Mouse (Mus musculus) c-Kit-positive CD71-positive TER-119-negative erythroid progenitor cells, embryonic 14.5 days (primary cell): ENCODE results near the gene Cdiptos.

ENCODE experiments used
- DNase-seq: peaks from one replicate; pipeline ENCODE4 v3.0.0-alpha.2; 2013; ENCODE audit warnings: low read depth

Gene Cdiptos

DNA sequence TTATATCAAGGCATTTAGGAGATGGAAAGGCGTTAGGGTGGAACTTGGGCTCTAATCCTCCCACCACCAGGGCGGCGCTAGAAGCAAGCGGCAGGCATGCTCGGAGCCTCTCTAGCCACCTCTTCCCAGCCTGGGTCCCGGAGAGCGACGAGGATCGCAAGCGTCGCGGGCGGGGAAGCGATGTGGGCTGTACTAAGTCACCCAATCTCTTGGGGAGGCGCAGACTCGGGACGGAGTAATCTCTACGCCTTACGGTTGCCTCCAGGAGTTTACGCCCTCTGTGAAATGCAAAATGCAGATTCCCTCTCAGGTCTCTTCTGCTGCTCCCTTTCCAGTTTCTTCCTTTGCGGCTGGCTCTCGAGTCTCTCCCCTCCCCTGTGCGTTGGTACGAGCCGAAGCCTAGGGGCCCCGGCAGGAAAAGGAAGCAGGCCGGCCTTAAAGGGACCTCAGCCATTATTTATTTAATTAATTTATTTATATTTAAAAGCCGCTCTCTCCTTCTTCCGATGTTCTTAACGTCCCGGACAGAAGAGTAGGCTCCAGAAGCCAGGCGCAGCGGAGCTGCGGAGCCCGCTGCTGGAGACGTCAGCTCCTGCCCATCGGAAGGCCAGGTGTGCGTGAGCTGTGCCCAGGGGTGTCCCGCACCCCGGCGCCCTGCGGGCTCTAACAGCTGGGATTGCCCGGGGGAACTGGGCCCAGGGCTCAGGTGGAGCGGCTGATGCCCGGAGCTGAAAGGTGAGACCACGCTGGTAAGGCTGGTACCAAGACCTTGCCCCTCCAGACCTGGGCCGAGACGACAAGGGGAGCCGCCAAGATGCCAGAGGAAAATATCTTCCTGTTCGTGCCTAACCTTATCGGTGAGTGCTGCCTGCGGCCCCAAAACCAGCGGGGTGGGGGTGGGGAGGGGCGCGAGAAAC lies at the start of gene Cdiptos:
Cdiptos (minus strand) TSS at position 149 of the 917 bp plus-strand sequence.
- DNase-seq: peak; percentile 96

DNA sequence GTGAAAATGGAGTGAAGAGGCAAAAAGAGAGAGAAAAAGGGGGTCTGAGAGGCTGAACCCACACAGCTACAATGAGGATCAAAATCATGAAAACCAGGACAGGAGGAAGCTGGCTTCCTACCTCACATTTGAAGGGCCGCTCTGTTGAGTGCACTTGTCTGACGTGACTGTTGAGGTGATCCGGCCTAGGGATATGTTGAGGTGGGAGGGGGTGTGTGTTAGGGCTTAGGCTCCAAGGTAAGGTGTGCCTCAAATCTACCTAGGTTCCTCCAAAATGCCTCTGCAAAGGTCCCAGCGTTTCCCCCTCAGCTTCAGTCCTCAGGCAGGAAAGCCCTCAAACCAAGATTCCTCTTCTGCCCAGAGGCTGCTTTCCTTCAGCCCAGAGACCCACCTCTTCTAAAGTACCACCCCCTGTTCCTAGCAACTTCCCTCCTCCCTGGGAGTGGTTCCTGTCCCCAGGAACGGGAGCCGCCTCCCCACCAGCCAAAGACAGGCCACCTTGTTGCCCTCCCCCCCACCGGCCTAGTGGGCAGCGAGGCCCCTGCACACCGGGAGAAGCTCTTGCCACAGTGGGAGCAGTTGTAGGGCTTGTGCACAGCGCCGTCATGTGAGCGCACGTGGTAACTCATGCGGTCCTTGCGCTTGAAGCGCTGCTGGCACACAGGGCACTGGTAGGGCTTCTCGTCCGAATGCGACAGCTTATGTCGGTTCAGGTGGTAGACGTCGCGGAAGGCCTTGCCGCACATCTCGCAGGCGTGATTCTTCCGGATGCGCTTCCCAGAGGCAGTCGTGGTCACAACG lies 49.1 kb upstream of the Cdiptos start:
- DNase-seq: peak; percentile 66

DNA sequence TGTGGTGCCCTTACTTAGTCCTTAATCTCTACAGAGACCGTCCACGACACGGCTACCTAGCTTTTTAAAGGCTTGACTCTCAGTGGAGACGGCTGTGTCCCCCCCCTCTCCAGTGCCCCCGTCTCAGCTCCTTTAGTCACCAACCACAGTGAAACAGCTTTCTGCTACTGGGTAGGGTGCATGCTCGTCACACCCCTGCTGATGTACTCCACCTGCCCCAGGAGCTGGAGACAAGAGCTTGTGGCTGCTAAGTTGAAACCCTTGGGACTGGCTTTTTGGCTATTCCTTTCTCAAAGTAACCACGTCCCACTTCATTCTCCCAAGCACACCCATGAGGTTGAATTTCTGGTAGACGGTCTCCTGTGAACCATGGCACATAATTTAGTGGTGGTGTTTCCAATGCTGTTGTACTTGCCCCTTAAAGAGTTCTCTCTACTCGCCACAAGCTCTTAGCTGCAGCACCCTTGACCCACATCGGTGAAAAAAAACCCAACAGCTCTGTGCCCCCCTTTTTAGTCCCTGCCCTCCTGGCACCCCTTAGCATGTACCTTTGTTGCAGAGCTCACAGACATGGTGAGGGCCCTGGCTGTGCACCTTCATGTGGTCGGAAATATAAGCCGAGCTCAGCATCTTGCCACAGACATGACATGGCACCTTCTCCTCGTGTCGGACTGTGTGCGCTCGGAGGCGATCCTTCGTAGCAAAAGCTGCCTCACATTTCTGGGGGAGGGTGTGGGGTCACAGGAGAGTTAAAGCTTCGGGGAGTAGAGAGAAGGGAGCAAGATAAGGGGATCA lies 48.2 kb upstream of the Cdiptos start:
- no peak for DNase-seq

DNA sequence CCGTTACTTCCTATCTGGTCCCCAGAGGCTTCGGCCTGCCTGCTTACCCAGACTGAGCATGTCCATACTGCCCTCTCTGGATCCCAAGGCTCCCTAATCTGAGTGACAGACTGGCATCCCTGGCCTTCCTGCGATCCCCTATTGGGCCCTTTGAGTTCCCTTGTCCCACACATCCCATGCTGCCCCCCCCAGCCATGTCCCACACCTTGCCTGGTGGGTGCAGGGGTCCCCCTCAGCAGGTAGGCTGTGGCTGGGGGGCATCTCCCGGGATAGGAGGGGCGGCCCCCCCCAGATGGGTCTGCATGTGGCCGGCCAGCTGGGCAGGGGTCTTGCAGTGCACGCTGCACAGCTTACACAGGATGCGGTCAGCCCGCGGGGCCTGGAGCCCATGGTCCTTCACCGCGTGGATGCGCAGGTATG lies 47.4 kb upstream of the Cdiptos start:
- DNase-seq: no peak

DNA sequence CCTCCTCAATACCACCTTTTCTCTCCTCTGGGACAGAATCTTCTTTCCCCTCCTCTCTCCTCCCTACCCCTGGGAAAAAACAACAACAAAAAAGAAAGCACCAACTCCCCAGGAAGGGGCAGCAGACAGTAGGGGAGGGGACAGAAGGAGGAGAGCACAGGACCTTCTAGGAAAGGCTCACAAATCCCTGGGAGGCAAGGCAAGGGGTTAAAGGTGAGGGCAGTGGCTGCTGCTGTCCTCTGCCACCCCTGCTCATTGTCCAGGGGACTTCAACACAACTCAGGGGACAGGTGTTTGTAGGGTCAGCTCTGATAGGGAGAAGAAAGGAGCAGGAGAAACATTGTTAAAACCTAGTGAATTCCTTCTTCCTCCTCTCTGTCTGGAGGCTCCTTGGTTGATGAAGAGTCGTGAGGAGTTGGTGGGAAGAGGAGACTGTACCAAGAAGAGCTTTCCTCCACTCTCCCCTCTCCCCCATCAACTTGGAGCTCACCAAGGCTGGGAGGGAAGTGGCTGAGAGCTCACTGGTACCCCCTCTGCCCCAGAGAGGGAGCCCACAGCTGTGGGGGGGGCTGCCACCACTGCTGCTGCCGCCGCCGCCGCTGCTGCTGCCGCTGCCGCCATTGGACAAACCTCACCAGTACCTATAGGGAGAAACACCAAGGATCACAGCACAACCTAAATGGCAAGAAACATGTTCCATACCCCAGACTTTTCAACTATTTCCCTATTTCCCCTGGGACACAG lies 46.8 kb upstream of the Cdiptos start:
- no peak for DNase-seq

DNA sequence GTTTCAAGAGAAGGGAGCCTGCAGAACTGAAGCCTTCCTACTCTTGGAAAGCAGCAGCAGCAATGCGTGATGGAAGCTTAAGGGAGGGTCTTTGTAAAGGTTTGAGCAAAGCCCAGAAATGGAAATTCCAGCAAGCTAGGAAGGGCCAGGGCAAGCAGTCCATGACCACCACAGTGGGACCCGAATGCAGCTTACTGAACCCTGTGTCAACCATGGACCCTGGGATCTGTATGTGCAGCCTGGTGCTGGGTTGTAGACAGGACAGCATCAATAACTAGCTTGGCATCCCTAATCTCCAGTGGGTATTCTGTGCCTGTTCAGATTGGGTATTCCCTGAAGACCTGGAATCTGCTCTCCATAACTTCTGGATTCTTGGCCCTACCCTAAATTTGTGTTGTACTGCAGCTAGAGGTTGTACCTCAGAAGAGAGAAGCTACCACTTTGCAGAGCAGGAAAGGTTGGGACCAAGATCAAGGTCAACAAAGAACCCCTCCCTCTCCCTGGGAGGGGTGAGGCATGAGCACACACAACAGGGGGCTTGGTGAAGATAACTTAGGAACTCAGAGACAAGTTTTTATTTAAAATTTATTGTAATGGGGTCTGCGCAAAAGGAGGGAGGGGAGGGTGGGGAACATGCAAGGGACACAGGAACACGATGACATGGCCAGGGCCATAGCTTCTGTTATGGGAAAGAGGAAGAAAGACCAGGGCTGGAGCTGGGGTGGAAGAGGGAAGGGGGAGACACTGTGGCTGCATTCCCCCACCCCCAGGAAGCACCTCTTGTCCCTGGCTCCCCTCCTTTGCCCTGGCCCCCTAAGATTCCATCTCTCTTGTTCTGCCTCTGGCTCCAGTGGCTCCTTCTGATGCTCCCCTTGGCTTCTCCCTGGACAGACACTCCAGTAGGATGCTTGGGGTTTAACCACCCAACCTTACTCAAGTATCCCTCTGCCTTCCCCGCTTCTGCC lies 45.9 kb upstream of the Cdiptos start:
- no peak for DNase-seq

DNA sequence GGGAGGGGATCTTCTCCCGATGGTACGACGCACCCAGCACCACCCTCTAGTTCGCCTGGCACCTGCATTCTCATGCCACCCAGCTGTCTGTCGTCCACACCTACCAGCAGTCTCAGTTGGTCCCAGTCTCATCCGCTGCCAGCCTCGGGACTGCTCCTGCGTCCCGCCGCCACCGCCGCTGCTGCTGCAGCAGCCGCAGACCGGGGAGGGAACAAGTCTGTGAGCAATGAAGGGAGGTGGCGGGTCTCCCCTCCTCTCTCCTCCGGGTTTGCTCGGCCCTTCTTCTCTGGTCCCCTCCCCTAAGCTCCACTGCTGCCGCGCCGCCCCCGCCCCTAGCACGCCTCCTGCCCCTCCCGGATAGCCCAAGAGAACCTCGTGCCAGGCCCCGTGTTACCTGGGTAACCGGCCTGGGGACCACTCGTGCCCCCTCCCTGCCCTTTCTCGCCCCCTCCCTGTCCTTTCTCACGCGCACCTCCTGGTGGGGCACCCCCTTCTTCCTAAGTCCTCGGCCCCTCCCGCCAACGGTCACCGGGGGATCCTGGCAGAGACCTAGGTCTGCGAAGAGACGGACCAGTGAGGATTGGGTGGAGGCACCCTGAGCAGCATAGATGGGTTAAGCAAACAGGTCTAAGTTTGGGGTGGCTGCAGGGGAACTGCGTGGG lies 45.1 kb upstream of the Cdiptos start, which contains the start of the genes Gm42742 and Prrt2:
Gm42742 (minus strand) TSS at position 197 of the 662 bp plus-strand sequence.
Prrt2 (minus strand) TSS at position 311 of the 662 bp plus-strand sequence.
- no peak for DNase-seq

DNA sequence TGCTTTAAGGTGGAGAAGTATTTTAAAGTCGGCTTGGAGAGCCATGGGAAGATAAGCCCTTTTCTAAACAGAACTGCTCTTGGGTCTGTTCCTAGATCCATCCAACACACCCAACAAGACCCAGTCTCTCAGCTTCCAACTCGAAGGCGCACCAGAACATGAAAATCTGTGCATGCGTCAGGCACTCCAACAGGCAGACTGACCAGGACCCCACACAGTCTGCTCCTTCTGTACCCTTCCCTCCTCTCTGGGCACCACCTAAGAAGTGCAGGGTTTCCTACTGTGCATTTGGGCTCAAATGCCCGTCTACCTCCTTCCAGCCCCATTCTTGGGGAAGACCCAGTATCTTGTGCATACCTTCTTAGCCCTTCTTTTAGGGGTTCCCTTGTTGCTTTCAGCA lies 44.6 kb upstream of the Cdiptos start:
- DNase-seq: no peak

DNA sequence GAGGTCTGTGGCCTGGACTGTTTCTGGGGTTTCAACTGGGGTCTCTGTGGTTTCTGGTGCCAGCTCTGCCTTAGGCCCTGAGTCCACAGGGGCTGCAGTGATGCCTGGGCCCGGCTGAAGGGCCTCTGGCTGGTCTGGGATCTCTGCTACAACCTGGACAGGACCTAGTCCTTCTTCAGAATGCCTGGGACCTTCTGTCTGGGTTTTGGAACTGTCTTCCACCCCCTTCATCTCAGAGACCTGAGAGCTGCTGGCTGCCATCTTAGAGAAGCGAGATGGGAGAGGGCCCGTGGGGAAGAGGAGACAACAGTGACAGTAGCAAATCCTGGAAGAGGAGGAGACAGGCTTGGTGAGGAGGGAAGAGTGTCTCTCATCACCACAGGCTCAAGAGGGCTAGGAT lies 44.1 kb upstream of the Cdiptos start:
- no peak for DNase-seq

DNA sequence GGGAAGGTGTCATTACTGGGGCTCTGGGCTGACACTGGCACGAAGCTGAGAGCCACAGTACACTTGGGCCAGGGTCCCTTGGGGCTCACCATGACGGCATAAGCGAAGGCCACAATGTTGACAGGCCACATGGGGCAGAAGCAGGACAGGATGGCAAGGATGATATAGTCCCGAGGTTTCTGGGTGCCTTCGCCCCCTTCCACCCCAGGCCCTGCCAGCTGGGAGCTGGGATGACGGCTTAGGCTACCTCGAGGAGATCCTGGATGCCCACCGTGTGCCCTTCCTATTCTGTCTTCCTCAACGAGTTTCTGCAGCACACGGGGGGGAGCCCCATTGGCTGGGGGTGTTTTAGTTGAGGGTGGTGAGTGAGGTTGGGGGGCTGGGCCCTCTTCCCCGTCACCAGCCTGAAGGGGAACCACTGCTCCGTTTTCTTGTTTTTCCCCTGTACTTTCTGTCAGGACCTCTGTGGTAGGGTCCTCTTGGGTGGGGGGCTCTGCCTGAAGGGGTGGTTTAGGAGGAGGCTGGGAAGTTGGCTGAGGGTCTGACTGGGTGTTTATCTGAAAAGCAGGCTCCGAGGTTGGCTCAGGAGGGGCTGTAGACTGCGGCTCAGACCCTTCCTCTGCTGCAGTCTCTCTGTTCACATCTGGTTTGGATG lies 43.5 kb upstream of the Cdiptos start:
- DNase-seq: no peak

DNA sequence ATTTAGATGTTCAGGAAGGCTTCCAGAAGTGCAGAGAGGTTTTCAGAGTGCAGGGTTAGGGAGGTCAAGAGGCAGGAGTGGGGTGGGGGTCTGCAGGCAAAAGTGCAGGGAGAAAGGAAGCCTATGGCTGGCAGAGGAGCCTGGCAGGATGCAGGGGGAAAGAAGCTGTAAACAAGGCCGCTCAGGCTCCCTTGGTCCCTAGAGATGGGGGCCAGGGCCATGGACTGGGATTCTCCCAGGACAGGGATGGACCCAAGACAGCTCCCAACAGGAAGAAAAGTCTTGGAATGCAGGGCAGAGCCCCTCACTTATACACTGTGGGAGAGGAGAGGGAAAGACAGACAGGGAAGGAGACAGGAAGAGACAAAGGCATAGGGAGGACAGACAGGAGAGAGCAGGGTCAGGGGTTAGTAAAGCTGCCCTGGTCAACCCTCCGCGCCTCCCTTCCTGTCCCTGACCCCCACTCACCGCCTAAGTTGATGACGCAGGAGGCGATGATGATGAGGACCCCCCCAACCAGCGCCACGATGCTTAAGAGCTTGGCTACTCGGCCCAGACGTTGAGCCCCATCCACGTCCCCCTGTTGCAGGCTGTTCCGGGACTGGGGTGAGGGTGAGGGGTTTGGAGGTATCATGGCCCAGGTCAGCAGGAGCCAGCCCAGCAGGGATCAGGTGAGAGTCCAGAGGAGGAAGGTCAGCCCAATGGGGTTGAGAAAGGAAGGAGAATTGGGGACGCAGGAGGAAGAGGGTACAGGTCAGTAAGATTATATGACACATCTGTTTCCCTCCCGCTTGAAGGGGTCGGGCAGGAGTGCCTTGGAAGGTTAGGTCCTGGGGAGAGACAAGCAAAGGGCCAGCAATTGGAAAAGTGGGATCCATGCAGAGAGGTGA lies 42.8 kb upstream of the Cdiptos start:
- DNase-seq: no peak

DNA sequence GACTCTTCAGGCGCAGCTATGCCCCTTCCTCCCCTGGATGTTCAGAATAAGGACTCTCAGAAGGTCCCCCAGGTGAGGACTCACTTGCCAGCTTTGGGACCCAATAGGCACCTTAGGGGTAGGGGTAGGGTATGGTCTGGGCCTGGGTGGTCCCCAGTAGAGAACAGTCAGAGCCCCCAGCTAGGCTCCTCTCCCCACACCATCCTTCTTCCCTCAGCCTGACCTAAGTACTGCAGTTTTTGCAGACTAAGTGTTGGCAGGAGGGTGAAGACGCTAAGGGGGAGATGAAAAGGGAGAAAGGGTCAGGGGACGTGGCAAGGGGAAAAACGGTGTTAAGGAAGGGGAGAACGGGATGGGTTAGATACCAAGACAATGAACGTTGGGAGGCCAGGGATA lies 42.0 kb upstream of the Cdiptos start:
- DNase-seq: no peak

DNA sequence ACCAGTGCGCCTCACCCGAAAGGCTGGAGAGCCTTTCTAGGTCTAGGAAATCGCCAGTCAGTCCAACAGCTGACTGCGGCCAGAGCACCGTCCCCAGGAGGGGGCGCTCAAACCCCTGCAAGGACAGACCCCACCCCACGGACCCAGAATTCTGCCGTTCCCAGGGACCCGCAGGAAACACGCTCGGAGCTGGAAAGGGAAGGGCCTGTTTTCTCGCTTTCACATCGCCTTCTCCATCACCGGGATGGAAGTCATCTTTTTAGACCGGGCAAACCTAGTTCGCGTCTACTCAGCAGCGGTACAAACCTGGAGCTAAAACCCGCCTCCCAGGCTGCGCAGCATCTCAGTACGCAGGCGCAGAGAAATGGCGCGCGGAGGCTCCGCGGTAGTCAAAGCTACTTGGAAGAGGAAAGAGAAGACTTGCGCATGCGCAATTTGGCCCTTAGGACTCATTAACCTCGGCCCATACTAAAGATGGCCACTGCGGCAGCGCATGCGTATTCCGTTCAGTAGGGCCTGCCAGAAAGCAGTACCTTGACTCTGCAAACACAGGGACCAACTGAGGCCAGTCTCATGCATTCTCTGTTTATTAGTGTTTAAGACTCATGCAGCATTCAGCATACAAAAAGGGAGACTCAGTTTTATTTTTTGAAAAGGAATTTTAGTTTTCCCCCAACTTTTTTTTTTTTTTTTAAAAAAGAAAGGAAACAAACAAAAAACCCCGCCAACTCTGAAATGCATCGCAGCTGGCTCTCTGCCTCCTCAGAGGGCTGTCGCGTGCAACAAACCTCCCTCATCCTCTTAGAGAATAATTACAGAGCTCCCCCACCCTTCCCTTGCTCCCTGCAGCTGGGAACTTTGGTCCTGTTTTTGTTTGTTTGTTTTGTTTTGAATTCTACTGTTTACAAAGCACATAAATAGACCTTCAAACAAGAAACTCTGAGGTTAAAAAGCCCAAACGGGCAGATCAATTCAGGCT lies 41.4 kb upstream of the Cdiptos start, which contains the start of gene Pagr1a:
Pagr1a (minus strand) TSS at position 382 of the 979 bp plus-strand sequence.
- peak; percentile 100 for DNase-seq

DNA sequence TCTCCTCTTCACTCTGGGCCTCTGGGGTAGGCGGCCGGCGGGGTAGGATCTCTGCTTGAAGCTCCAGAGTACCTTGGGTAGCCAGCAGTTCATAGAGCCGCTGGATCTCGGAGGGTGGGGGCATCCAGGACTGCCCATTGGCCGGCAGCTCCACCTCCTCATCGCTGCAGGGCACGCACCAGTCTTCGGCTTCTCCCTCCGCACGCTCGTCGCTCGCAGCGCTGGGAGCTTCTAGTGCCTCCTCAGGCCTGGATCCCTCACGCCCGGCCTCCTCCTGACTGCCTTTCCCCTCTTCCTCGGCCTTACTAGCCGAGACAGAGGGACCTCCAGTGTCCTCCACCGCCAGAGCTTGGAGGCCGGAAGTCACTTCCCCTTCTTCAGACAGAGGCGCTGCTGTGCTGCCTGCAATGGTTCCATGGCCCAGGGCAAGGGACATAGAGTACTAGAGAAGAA lies 40.6 kb upstream of the Cdiptos start:
- no peak for DNase-seq

DNA sequence TGATC lies 40.4 kb upstream of the Cdiptos start, which contains the start of gene Pagr1b:
Pagr1b (minus strand) TSS at position 4 of the 5 bp plus-strand sequence.
- no peak for DNase-seq

DNA sequence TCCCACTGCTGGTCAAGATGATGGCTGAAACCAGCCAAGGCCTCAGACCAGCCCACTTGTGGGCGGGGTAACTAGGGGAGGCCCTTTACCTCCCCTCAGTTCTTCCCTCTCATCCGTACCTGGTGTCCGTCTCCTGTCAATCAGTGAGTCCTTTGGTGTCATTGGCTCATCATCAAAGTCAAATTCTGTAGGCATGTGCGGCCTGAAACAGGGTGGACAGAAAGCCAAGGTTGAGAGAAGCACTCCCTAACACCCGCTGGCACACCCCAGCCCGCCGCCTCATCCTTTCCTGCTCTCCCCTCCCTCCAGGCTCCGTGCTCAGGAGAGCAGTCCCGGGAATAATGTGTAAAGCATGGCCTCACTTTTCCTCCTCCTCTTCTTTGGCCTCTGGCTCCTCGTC lies 40.2 kb upstream of the Cdiptos start:
- no peak for DNase-seq

DNA sequence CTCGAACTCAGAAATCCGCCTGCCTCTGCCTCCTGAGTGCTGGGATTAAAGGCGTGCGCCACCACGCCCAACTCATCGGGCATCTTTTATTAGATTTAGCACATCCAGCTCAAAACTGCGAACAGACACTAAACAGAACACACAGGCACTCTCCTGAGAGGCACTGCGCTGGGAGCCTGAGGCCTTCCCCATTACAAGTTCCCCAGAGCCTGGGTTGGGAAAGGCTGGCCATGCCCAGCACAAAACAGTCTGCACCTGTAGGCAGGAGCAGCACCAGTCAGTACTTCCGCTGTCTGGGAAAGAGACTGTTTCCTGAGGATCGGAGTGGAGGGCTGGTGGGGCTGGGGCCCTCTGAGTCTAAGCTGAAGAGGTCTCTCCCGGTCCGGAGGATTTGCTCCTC lies 39.1 kb upstream of the Cdiptos start:
- DNase-seq: no peak
